Mouse (Mus musculus) v-Abl transformed pro-B cells (cell line): ENCODE measurements at regions not wholly inside any gene's neighbourhood (a gene's known extent, or its start where the extent isn't known, plus 50 kb on each side); places are given as distances from the start of the nearest gene placed in this dataset.

Experiments
- in situ Hi-C, 2 experiments: fragments of 400-800 bp; cut with MboI; formaldehyde crosslinking; loops; one replicate each; pipeline ENCODE4 v1.15.1; 2025; ENCODE audit not compliant: unreplicated experiment in 2 of 2

DNA sequence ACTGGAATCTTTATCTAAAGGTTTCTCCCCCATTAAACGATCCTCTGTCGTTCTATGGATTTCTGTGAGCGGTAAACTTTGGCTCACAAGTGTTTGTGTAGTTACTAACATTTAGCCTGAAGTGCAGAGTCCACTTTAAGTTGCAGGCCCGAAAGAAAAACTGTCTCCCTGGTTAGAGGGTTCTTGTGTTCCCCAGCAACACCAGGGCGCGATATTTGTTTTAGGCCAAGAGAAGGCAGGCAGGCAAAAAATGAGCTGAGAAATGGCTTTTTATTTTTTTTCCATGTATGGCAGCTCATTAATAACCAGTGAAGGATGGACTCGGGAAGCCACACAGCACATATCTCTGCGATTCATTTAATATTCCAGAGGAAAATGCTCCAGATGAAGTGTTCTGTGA lies 357.4 kb upstream of the Nfe2l3 start:
- in situ Hi-C loops = no loop called here

DNA sequence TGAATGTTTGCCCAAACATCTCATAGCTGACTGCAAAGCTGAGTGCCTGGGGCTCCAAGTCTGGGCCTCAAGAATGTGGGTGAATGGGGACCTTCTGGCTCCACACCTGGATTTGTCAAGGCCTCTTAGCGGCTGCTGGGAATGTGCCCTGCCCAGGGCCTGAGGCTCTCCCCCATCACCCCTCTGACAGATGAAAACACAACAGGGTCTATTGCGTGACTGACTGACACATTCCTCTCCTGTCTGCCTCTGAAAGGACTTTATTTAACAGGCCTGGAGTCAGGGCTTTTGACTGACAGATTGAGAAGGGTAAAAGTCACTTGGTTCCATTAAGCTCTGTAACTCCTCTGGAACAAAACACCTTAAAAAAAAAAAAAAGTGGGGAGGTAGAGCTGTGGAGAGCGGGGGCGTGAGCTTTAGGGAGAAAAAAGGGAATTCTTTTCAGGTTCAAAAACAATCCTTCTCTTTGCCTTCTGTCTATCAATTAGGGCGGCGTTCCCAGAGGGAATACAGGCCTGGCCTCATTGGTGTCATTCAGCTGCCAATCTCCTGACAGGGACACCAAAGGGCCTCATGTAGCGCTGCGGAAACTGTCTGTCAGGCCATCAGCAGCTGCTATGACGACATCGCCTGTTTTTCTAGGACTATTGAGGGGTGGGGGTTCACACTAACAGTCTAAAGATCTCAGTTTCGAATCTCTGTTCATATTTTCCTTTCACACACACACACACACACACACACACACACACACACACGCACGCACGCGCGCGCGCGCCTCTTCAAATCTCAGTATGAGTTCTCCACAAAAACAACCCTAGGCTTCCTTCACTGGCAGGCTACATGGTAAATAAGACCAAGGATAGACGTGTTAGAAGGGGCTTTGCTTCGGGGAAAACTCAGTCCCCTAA lies 355.4 kb upstream of the Nfe2l3 start:
- in situ Hi-C loops = no loop called here

DNA sequence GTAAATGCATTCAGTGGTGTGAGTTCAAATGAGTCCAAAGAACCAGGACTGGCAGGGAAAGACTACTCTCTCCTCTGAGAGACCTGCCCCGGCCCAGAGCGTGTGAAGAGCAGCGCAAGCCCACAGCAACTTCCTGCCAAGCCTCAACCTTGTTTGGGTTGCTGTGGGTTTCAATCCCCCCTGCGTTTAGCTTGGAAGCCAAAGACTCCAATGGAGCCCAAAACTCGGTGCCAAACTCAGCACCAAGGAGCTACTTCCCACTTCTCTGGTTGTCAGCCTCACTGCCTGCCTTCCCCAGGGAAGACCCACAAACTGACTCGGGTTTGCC lies 354.7 kb upstream of the Nfe2l3 start:
- in situ Hi-C loops = no loop called here

DNA sequence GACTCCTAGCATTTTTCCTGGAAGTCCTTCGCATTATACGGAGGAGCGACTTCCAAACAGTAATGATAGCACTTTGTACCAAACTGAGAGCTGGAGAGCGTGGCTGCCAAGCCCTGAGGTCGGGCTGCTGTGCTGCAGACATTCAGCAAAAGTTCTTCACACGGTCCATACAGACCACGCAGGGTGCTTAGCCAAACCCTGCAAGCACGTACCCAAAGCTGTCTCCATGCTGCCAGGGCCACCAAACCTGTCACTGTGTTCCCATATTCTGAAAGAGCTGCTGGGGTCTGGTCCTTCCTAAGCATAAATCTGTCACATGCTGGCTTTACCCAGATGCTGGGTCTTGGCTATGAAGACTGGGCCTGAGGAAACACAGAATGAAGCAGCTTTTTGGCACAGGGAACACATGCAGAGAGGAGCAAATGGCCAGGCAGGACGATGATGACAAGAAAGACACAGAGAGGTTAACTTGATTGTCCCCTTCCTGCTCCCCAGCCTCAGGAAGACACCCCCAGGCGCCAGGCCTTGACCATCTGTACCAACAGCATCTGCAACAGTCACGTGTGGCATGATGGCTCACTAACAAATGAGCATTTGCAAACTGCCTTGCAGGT lies 354.0 kb upstream of the Nfe2l3 start:
- in situ Hi-C loops = no loop called here

DNA sequence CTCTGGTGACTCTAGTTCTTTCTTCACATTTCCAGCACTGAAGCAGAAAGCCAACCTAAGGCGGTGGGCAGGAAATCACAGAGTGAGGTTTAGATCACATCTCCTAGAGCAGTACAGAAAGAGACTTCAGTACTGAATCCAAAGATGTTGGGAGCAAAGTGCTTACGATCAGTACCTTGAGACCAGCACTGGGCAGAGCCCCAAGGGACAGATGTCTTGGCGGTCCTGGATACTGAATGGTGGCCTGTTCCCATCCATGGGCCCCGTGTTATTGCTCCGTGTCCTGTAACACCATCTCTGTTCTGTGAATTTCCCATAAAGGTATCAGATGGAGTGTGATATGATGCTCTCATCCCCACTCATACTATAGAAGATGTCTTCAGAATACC lies 353.5 kb upstream of the Nfe2l3 start:
- in situ Hi-C loops = no loop called here

DNA sequence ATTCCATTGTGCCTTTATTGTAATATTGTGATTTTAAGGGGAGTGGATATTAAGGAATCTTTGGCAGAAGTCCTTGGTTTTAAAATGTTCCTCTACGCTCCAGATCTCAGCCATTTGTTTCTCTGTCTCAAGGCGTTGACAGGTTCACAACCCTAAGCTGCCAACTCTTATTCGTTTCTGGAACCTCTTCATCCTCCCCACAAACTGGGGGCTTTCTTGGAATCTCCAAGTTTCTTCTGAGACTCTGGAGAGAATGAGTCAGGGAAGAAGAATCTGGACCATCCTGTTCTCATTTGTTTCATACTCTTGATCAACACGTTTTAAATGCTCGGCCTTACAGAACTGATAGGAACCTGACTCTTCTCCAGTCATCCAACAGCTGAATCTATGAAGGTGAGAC lies 351.4 kb upstream of the Nfe2l3 start:
- in situ Hi-C loops = loop anchor here in 1 of 2 experiments (10.0 kb wide), 1 partner anchor 136 kb away; no protein-coding TSS in a partner anchor

DNA sequence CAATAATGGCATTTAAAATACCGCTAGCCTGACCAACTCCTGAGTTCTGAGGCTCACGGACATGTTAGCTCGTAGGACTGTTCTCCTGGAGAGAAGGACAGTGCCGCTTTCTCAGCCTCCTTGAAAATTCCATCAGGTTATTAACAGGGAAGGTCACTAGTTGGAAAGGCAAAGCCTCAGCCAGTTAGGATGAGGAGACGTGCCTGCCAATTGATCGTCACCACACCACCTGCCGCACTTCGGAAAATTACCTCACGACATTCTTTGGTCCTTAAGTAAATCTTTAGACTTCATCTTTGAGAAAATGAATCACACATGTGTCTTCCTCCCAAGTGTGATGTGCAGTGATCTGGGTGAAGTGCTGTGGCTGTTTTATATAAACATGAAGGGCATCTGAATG lies 347.8 kb upstream of the Nfe2l3 start:
- in situ Hi-C loops = loop anchor here in 1 of 2 experiments (10.0 kb wide), 1 partner anchor 140 kb away; no protein-coding TSS in a partner anchor

DNA sequence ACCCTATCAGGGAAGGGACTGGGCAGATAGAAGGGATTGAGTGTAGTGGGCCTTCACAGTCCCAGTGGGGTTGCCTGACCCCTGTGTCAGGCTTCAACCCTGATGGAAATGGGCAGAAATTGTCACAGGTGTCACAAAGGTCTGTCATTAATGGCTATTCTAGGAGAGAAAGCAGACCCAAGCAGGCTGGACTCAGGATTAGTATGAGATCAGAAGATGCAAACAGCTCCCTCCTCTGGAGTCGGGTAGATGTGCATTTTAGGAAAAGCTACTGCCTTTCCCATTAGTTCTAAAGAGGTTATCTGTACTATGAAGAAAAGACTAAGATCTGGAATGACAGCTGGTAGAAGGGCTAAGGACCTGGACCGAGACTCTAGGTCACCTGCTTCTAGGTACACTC lies 346.9 kb upstream of the Nfe2l3 start:
- in situ Hi-C loops = loop anchor here in 1 of 2 experiments (10.0 kb wide), 1 partner anchor 141 kb away; no protein-coding TSS in a partner anchor

DNA sequence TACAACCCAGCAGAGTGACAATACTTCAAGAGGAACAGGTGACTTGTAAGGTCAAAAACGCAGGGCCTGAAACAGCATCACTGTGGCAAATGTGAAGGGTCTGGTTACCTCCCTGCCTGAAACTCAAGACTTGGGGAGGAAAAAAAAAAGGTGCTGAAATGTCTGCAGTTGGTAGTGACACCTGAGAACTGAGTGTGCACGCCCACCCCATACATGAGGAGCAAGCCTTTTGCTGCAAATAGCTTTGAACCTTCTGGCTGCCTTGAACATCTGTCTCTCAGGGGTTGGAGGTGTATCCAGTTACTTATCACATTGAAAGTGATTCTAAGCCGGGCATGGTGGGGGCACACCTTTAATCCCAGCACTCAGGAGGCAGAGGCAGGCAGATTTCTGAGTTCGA lies 346.1 kb upstream of the Nfe2l3 start:
- in situ Hi-C loops = loop anchor here in 1 of 2 experiments (10.0 kb wide), 1 partner anchor 142 kb away; no protein-coding TSS in a partner anchor

DNA sequence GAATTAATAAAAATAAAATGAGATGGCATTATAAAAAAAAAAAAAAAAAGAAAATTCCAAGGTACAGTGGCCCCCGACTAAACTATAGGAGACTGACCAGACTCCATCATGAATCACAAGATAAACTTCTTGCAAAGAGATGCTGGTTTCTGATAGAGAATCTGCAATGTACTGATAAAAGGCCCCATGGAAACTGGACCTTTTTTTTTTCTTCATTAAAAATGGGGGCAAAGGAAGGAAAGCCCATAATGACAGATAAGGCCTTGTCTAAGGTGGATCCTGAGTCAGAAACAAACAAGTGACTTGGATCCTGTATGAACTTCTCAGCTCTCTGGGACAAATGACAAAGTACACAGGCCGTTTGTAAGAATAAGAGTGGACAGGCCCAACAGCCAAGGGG lies 344.7 kb upstream of the Nfe2l3 start:
- in situ Hi-C loops = loop anchor here in 1 of 2 experiments (10.0 kb wide), 1 partner anchor 143 kb away; no protein-coding TSS in a partner anchor

DNA sequence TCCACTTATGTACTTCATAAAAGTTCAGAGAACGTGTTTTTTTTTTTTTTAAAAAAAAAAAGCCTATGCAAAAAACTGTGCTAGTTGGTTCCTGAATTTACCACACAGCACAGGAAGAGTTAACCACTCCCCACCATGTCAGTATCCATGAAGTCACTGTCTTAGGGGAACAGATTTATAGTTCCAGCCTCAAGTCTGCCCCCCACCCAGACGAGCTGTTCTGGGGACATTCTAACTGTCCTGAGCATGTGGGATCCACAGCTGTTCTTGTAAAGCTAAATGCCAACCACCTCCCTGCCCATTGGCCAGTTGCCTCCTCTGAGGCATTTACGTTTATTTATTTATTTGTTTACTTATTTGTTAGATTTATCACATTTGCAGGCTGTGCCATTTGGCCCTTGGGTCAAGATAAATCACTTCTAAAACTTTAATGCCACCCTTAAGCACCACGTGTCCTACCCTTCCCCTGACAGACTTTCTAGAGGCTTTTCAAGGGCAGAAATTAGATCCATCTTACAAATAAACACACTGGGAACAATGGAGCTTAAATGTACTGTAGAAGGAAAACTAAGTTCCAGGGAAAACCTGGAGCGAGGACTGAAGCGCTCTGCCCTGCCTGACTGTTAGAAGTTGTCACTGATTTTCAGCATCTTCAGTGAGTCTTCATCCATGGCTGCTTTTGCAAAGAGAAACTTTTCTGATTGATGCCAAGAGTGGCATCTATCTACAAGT lies 343.7 kb upstream of the Nfe2l3 start:
- in situ Hi-C loops = loop anchor here in 1 of 2 experiments (10.0 kb wide), 1 partner anchor 144 kb away; no protein-coding TSS in a partner anchor

DNA sequence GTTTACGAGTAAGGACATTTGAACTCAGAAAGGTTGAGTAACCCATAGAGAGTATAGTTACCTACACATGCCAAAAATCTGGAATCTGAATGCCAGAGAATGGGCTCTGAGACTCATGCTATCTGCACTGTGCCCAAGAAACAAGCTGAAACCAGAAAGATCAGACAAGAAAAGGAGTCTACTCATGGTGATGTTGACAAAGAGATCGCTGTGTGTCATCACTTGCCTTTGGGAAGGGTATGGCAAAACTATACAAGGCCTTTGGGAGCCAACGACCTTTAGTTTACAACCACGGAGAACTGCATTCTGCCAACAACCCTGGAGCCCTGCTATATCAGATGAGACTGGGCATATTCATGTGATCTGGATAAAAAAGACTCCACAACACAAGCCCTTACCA lies 339.3 kb upstream of the Nfe2l3 start:
- in situ Hi-C loops = loop anchor here in 1 of 2 experiments (10.0 kb wide), 1 partner anchor 418 kb away; no protein-coding TSS in a partner anchor

DNA sequence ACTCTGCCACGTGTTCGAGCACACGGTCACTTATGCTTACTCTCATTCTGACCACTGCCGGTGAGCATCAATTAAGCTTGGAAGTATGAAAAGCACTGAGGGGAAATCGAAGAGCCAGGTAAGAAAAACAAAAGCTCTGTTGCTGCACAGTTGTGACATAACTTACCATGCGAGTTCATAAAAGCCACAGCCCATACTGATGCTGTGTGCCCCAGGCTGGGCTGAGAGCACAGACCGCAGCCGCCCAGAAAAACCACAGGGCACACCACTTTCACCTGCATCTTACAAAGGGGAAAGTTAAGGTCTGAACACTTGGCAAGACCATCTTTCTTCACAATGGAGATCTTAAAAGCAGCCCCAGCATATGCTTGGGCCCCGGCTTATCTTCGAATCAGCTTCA lies 338.2 kb upstream of the Nfe2l3 start:
- in situ Hi-C loops = loop anchor here in 1 of 2 experiments (10.0 kb wide), 1 partner anchor 420 kb away; no protein-coding TSS in a partner anchor

DNA sequence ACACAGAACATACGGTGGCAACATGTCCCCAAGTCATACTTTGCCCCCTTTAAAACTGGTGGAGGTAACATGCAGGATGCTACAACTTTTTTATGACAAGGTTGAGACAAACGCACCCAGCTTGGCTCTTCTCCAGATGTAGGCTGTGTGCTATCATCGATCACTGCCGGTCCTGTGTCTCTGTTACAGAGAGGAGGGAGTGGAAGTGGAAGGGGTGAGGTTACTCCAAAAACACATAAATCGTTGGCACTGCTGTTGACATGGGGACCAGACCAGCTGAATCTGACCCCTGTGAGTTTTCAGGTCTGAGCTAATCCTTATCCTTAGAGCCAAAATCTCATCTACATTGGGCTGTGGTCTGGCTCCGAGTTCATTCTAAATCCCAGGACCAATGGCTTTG lies 335.0 kb upstream of the Nfe2l3 start:
- in situ Hi-C loops = loop anchor here in 1 of 2 experiments (5.0 to 10.0 kb wide), 2 partner anchors 155 to 423 kb away; no protein-coding TSS in a partner anchor

DNA sequence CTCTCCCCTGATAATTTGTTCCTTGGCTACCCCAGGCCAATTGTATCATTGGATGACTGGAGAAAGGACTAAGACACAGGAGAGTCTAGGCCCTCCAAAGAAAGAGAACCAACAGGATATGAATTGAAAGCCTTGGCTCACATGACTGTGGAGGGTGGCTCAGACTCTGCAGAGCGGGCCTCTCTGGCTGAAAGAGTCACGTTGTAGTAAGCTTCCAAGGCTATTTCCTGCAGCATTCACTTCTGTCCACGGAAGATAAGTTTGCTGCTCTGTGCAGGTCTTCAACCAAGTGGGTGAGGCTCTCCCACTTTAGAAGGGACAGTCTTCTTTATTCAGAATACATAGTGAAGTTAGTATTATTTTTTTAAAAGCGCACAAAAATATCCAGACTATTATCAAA lies 332.1 kb upstream of the Nfe2l3 start:
- in situ Hi-C loops = no loop called here

DNA sequence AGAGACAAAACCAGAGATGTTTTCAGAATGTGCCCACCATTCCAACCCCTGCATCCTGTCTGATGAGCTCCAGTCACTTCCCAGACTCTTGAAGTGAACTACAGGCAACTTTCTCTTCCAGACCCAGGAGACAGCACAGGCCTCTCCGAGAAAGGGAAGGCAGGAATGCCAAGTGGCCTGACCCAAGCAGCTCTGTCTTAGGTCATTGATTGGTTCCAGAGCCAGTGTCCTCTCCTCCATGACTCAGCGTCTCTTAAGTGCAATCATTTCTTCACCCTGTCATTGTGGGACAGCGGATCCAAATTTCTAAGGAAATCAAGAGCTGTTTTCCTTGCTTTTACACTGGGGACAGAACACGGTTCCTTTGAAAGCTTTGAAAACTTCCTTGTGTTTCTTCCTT lies 329.2 kb upstream of the Nfe2l3 start:
- in situ Hi-C loops = no loop called here

DNA sequence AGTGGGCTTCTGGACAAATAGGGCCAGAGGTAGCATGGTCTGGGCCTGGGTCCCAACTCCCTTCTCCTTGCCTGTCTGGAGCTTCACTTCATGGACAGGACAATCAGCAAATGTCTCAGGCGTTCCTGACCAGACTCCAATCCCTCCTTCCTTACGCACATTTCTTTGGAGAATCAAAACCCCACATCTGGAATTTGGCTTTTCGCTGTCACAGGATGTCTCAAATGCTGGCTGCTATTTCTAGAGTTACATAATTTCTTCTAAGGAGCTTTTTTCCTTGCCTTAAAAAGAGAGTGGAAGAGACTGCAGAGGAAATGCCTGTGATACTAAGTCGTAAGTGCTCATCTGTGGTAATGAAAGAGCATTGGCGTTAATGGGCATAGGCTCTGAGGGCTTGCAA lies 328.1 kb upstream of the Nfe2l3 start:
- in situ Hi-C loops = no loop called here

DNA sequence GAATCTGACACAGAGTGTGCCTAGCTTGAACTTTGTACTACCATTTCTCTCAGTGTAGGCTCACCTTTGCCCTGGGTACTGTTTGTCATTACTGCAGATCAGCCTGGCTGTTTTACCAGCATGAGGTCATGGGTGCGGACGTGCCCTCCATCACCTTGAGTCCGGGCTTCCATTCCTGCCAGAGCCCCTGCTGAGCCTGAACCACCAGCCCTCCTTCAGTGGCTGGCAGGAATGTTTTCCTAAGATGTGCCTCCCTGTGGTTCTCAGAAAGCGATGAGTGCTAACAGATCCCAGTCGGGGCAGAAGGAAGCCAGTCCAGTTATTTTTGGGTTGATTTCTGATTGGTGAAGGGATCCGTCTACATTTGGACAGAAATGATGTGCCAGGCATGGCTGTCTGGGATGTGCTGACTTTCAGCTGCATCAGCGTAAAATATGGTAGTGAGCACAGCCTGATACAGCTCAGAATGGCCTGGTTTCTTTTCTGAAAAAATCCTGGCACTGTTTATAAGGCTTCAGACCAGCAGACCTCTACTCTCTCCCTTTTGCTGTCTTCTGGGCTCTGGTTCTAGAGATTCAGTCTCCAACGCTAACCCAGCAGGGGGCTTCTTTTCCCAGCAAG lies 324.0 kb upstream of the Nfe2l3 start:
- in situ Hi-C loops = no loop called here

DNA sequence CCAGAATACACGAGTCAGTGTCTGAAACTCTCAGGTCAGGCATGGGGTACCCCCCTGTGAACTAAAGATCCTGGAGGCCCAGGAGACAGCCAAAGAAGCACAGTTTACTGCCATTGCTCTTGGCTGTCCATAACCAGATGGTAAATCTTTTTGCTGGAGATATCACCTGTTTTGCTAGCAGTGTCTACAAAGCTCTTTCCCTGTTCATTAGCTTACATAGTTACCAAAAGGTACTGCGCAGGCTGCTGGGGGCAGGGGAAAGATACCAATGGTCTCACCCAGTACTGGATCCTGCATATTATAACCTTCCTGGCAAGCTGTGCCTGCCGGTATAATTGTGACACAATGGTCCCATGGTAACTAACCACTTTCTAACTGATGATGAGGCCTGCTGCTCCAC lies 321.9 kb upstream of the Nfe2l3 start:
- in situ Hi-C loops = loop anchor here in 1 of 2 experiments (10.0 kb wide), 1 partner anchor 54 kb away; no protein-coding TSS in a partner anchor
